Mouse (Mus musculus) common myeloid progenitor, adult 5-6 weeks (primary cell): ENCODE measurements around the gene Taf6. TPM values are rescaled to one million over a fixed set of nuclear protein-coding genes. Genes with fewer than 3 reads are reported as not detected.

Experiments
- ATAC-seq: replicated peaks from 2 replicates; pipeline ENCODE4 v1.8.0; 2016; ENCODE audit warnings: low read depth, mild to moderate bottlenecking, moderate TSS enrichment, inconsistent platforms; ENCODE audit not compliant: poor library complexity, severe bottlenecking
- total RNA-seq: library from RNA; stranded (forward); fragments of 200-1000, 187-1606 nt; gene quantifications from 2 replicates; pipeline ENCODE4 v1.2.3, GENCODE M21; 2017

Gene Taf6
- total RNA-seq, 1 experiment from 2014 or later = 28.2 TPM

GRCm38 (mm10) chr5:138173217-138173616, 14.0 kb downstream of the Taf6 start:
- ATAC-seq = no peak

GRCm38 (mm10) chr5:138171695-138172491, 15.4 kb downstream of the Taf6 start, which contains the start of the genes Ap4m1 and Mcm7:
Gene Ap4m1, plus strand, starts transcription at chr5:138172002.
Gene Mcm7, minus strand, starts transcription at chr5:138172422.
- peak; percentile 75 for ATAC-seq

DNA sequence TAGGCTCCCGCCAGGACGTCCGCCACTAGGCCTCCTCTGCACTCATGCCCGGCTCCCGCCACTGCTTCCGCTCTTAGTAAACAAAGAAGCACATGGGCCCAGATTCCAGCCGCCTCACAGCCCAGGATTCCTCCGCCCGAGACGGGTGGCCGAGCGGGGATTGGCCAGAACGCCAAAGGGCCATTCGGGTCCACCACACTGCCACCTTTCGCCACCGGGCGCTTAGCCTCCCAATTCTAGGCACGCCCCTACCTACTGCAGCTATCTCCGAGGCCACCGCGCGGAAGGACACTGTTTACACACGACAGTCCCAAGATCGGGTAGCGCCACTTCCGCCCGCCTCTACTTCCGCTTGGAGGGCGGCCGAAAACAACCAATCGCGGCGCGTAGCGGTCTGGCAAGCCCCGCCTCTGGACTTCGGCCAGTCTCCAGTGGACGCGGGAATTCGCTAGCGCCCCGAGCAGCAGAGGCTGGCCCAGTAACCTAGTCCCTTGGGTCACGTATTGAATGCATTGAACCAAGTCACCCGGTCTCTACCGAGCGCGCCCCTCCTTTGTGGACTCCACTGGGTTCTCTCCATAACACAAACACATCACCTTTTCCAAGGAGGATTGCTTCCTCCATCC, 16.2 kb downstream of the Taf6 start:
- ATAC-seq = peak; percentile 68

DNA sequence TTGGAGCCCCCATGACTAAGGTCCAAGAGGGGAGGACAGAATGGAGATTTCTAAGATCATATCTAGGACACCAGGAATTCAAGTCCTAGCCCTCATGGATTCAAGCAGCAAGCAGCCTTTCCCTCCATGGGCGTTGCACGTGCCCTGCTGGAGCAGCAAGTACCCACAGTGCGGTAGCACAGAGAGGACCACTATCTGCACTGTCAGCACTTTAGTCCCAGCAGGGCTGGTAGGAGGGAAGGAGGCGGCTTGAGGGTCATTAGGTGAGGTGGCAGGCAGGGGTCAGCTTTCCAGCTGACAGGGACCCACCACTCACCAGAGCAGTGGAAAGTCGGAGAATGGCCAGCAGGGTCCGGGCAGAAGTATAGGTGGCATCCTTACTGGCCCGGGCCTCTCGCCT, 21.7 kb downstream of the Taf6 start:
- ATAC-seq = no peak

DNA sequence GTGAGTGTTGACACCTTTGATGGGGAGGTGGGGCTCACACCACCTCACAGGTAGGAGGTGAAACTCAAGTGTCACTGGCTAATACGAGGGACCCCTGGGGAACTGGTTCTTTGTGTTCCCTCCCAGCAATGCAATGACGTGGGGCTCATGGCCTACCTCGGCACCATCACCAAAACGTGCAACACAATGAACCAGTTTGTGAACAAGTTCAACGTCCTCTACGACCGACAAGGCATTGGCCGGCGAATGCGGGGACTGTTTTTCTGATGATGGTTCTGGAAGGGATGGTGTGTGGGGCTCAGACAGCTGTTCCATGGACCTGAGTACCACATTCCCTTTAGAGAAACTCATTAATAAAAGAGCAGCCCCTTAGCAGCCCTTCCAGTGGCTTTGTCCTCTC, 23.6 kb downstream of the Taf6 start:
- ATAC-seq = no peak

DNA sequence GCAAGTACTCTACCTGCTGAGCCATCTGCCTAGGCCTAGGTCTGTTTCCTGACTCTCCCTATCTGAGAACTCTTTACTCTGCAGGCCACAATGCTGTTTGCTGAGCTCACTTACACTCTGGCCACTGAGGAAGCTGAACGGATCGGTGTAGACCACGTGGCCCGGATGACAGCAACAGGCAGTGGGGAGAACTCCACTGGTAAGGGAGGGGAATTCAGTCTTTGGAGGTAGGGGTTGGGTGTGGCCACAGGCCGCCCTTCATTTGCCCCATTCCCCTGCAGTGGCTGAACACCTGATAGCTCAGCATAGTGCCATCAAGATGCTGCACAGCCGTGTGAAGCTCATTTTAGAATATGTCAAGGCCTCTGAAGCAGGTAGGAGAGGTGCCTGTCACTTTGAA, 24.2 kb downstream of the Taf6 start:
- ATAC-seq = no peak

- ATAC-seq = peak; percentile 95
These were observed 26.2 kb downstream of the Taf6 start, which contains the start of gene Cops6 for GRCm38 (mm10) chr5:138160842-138161665. Gene Cops6, plus strand, starts transcription at chr5:138161071.

GRCm38 (mm10) chr5:138160224-138160762, 27.0 kb downstream of the Taf6 start:
- ATAC-seq = no peak

GRCm38 (mm10) chr5:138155443-138155976, 31.7 kb downstream of the Taf6 start, which contains the start of gene Zfp113:
Gene Zfp113, minus strand, starts transcription at chr5:138155744.
- peak; percentile 97 for ATAC-seq

DNA sequence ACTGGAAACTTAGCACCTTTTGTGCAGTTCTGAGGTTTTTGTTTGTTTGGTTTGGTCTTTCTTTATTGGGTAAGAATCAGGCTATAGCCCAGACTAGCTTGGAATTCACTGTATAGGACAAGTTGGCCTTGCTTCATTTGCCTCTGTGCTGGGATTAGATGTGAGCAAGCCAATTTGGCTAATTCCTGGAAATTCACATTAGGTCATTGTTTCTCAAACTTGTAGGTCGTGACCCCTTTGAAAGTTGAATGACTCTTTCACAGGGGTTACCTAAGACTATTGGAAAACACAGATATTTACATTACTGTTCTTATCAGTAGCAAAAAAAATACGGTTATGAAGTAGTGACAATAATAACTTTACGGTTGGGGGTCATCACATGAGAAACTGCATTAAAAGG, 32.9 kb downstream of the Taf6 start:
- no peak for ATAC-seq

DNA sequence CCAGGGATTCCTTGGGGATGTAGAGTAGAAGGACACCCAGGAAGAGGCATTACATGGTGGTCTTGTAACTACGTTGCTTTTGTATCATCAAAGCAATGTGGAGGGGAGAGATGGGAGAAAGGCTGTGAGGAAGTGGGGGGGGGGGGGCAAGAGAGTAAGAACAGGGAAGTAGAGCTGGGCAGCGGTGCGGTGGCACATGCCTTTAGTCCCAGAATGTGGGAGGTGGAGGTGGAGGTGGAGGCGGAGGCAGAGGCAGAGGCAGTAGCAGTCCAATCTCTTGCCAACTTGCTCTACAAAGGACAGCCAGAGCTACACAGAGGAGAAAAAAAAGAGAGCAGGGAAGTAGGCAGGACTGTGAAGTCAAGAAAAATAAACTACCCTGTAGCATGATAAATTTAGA, 48.7 kb downstream of the Taf6 start:
- ATAC-seq = peak; percentile 36; the same call in 1 of the 2 replicates

DNA sequence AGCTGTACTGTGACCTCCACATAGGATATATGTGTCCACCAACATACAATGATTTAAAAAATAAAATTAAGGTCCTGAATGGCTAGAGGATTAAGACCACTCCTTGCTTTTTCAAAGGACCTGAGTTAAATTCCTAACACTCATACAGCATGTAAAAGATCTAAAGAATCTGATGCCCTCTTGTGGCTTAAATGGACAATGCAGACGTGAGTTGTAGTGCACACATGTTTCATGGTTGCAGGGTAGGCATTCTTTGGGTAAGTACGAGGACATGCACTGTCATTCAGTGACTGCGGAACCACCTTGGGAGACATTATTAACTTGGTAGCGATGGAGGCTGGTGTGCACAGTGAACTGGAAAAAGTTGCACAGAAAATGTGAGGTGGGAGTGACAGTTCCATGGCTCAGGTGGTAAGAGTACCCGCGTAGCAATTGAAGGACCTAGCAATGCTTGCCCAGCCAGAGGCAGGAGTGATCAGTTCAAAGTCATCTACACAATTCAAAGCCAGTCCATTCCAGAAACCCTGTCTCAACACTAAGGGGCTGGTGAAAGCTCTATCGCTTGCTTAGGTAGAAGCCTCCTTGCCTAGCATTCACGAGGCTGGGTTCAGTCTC, 49.2 kb downstream of the Taf6 start:
- ATAC-seq = peak; percentile 89

DNA sequence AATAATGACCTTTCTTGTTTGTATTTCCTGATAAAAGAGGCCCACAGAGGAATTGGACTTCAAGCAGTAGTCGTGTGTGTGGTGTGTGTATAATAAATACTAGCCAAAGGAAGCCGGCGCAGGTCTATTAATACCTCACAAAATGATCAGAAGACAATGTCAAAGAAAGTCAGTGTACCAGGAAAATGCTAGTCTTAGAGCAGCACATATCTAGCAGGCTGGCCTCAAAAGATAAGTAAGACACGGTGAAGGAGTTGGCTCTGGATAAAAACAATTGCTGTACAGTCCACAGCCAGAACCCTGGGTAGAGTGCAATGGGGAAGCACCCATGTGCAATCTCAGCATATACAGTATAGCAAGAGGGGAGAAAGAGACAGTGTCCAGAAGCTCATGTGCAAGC, 50.0 kb downstream of the Taf6 start:
- peak; percentile 48 for ATAC-seq

DNA sequence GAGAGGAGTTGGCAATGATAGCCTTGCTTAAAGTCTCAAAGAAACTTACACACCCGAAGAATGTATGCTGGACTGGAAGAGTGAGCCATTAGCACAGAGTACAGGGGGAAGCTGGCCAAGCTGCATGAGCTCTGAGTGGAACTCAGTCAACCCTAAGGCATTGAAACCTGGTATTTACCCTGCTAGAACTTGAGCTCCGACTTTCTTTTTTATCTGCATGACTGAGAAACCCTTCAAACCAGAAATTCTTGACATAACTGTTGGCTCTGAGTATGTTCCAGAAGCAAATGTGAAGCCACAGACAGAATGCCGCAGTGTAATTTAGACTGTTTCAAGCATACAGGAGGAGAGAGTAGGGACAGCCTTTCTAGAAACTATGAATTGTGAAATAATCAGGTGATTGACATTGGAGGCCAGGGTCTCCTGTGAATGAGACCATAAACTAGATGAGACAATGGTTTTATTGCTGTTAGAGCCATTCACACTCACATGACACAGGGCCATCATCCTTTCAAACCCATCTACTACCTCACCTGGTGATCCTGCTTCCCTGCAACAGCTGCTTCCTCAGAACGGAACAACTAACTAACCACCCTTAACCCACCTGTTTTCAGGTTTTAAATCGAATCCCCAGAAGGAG, 54.7 kb downstream of the Taf6 start:
- ATAC-seq = no peak

Other genes with a start within 250 kb of the Taf6 start
- gene Gjc3, start 224.4 kb downstream of the Taf6 start, total RNA-seq = not detected in 2 replicates
- not detected in 2 replicates for gene Azgp1, start 205.9 kb downstream of the Taf6 start, total RNA-seq
- gene Smok3a, start 166.2 kb downstream of the Taf6 start, total RNA-seq = not detected in 2 replicates
- gene Smok3b, start 166.0 kb downstream of the Taf6 start, total RNA-seq = not detected in 2 replicates
- gene Smok3c, start 134.3 kb downstream of the Taf6 start, total RNA-seq = not detected in 2 replicates
- 29.1 and 44.2 TPM in 2 replicates for gene Zkscan1, start 102.4 kb downstream of the Taf6 start, total RNA-seq
- gene Zscan21, start 70.5 kb downstream of the Taf6 start, total RNA-seq = 16.6 and 20.7 TPM in 2 replicates
- gene Zfp113, start 31.7 kb downstream of the Taf6 start, total RNA-seq = 8.9 and 10.2 TPM in 2 replicates
- gene Cops6, start 26.4 kb downstream of the Taf6 start, total RNA-seq = 30.2 and 54.0 TPM in 2 replicates
- 23.0 and 33.7 TPM in 2 replicates for gene Ap4m1, start 15.4 kb downstream of the Taf6 start, total RNA-seq
- 456 and 545 TPM in 2 replicates for gene Mcm7, start 15.0 kb downstream of the Taf6 start, total RNA-seq
- 37.3 and 41.4 TPM in 2 replicates for gene Cnpy4, start within 50 bp of the Taf6 start, total RNA-seq
- gene Mblac1, start 6.9 kb upstream of the Taf6 start, total RNA-seq = 2.2 and 7.7 TPM in 2 replicates
- 2.9 and 3.3 TPM in 2 replicates for gene Nxpe5, start 38.4 kb upstream of the Taf6 start, total RNA-seq
- gene Lamtor4, start 68.0 kb upstream of the Taf6 start, total RNA-seq = 31.0 and 43.3 TPM in 2 replicates
- 28.9 and 34.1 TPM in 2 replicates for gene BC037034, start 76.6 kb upstream of the Taf6 start, total RNA-seq
- gene Gal3st4, start 85.4 kb upstream of the Taf6 start, total RNA-seq = 0.34 TPM in 1 of 2 replicates, not detected in the other
- not detected in 2 replicates for gene Gm43720, start 92.5 kb upstream of the Taf6 start, total RNA-seq
- gene Gpc2, start 92.6 kb upstream of the Taf6 start, total RNA-seq = 5.3 and 7.1 TPM in 2 replicates
- 2.9 and 8.7 TPM in 2 replicates for gene Stag3, start 92.8 kb upstream of the Taf6 start, total RNA-seq
- gene Pvrig, start 154.5 kb upstream of the Taf6 start, total RNA-seq = not detected in 2 replicates